Comparison of ENCODE assay signal across 9 mouse cellular contexts in the genomic region with DNA sequence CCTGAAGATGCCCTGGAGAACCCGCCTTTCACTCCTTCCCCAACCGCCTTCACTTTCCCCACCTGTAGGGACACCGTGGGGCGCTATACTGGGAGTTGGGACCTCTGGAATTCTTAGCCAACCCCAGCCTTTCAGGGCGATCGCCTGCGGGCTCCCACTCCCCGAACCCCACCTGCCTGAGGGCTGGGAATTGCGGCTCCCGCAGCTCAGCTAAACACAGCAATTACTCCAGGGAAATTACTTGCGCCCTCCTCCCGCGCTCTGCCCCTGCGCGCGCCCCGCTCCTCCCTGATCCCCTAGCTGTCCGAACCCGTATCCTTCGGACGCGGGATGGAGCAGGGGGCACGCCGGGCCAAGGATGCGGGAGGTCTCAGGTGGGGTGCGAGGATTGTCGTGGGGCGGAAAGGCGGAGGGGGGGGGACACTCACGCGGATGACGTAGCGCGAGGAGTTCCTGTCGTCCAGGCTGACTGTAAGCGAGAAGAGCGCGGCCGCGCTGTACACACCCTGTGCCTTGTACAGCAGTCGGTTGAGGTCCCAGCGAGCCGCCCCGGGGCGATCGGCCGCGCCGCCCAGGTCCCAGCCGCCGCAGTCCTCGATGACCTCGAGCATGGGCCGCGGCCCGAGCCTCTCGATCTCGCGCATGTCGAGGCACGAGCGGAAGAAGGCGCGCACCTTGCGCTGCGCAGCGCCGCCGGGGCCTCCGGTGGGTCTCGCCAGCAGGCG. TPM values are rescaled to one million over a fixed set of nuclear protein-coding genes. Genes with fewer than 3 reads are reported as not detected.
A peak's percentile ranks its signal among the peaks of the same experiment; 100 is the strongest.
DNase-seq lines count a peak whose midpoint lies in the region; ATAC-seq and TF ChIP-seq lines count a peak whose summit lies in the region.
"Had no signal": no experiment of that assay in that cellular context is flagged by ENCODE, and none has a peak within 500 bp of the region (broad histone marks: within the 10 kb centered on the region; RNA-seq: fewer than 3 reads in every experiment).

No protein-coding gene starts in this region.

- no peak for TF ChIP-seq POLR2A in limb, embryonic 14.5 days (IDR thresholded peaks at IDR 0.05; ENCODE audit: borderline replicate concordance, extremely low read depth, insufficient read depth, insufficient read length)
- TF ChIP-seq POLR2A in small intestine, adult 2 months (IDR thresholded peaks at IDR 0.05; ENCODE audit: low read depth, low read length): no peak

- WGBS in forebrain, embryonic 15.5 days: under 1% methylated on average over 70 of the region's 72 CpGs
- WGBS in limb, embryonic 14.5 days: 3% methylated on average over 45 of the region's 72 CpGs
- 3% methylated on average over 72 of the region's 72 CpGs for WGBS in small intestine, adult 2 months

- H3K27ac ChIP-seq in forebrain, embryonic 15.5 days (replicated peaks): no peak overlapping the region
- no peak overlapping the region for H3K27ac ChIP-seq in limb, embryonic 14.5 days (replicated peaks; ENCODE audit: low read depth, low read length)
- H3K27ac ChIP-seq in small intestine, adult 2 months (ENCODE audit: insufficient read depth, low read depth, low read length): no peak overlapping the region

- no peak for TF ChIP-seq CTCF in small intestine, adult 2 months (IDR thresholded peaks at IDR 0.05; ENCODE audit: extremely low read depth, insufficient read length, insufficient replicate concordance, low read depth, low read length)

- peak overlapping the region; percentile 29; the same call in 1 of the 2 replicates for H3K9ac ChIP-seq in forebrain, embryonic 15.5 days (replicated peaks)
- H3K9ac ChIP-seq in limb, embryonic 14.5 days (ENCODE audit: low read depth, low read length, severe bottlenecking): peak overlapping the region; percentile 41

- H3K27me3 ChIP-seq in megakaryocyte, embryonic 14.5 days (replicated peaks): peaks cover 99% of the 10 kb centered on the region
- peaks cover 85% of the 10 kb centered on the region for H3K27me3 ChIP-seq in forebrain, embryonic 15.5 days
- peaks cover 89% of the 10 kb centered on the region for H3K27me3 ChIP-seq in limb, embryonic 14.5 days (ENCODE audit: control insufficient read depth, insufficient read depth, low read length)
- H3K27me3 ChIP-seq in small intestine, adult 2 months (ENCODE audit: control insufficient read depth, insufficient read depth, low read length): peaks cover 56% of the 10 kb centered on the region

- no peaks in the 10 kb centered on the region; the same call in 1 of the 2 replicates for H3K9me3 ChIP-seq in megakaryocyte, embryonic 14.5 days
- H3K9me3 ChIP-seq in forebrain, embryonic 15.5 days: no peaks in the 10 kb centered on the region
- H3K9me3 ChIP-seq in limb, embryonic 14.5 days (ENCODE audit: control insufficient read depth, low read length): no peaks in the 10 kb centered on the region

- H3K4me1 ChIP-seq in megakaryocyte, embryonic 14.5 days: peaks cover 17% of the 10 kb centered on the region
- peaks cover 30% of the 10 kb centered on the region for H3K4me1 ChIP-seq in forebrain, embryonic 15.5 days
- H3K4me1 ChIP-seq in limb, embryonic 14.5 days (ENCODE audit: control insufficient read depth, insufficient read depth, low read length): peaks cover 10% of the 10 kb centered on the region; the same call in 1 of the 2 replicates
- H3K4me1 ChIP-seq in small intestine, adult 2 months (ENCODE audit: control insufficient read depth, insufficient read depth, insufficient read length, low read length): peaks cover 8% of the 10 kb centered on the region

- no peak for DNase-seq in limb, embryonic 14.5 days (ENCODE audit: low spot score)
- DNase-seq in layer of hippocampus, adult 18-20 months (ENCODE audit: low spot score in 2 of 2): no peak
- DNase-seq in left cerebral cortex, adult 8-10 months (ENCODE audit: low spot score in 2 of 2): no peak
- DNase-seq in lung, adult 18-20 months: no peak
- DNase-seq: adrenal gland, postnatal 36 days had no signal

- ATAC-seq in megakaryocyte, adult 5-6 weeks (ENCODE audit: poor library complexity, severe bottlenecking): no peak
- ATAC-seq in forebrain, embryonic 15.5 days (replicated peaks): 0 out of 2 replicates have a peak, but pooled peaks have one; percentile 18
- ATAC-seq in limb, embryonic 14.5 days (ENCODE audit: low FRiP score, low read depth): no peak

- peak overlapping the region; percentile 38 for H3K4me3 ChIP-seq in megakaryocyte, embryonic 14.5 days (replicated peaks)
- peak overlapping the region; percentile 47 for H3K4me3 ChIP-seq in forebrain, embryonic 15.5 days
- peak overlapping the region; percentile 40 for H3K4me3 ChIP-seq in limb, embryonic 14.5 days (replicated peaks; ENCODE audit: low read length)
- H3K4me3 ChIP-seq in small intestine, adult 2 months (ENCODE audit: low read depth, low read length): peak overlapping the region; percentile 46

- H3K4me2 ChIP-seq in forebrain, embryonic 15.5 days (replicated peaks): peak overlapping the region; percentile 68
- H3K4me2 ChIP-seq in limb, embryonic 14.5 days (replicated peaks; ENCODE audit: low read depth, low read length, severe bottlenecking): peak overlapping the region; percentile 57

- no peaks in the 10 kb centered on the region for H3K36me3 ChIP-seq in megakaryocyte, embryonic 14.5 days (replicated peaks; ENCODE audit: low read length)
- no peaks in the 10 kb centered on the region for H3K36me3 ChIP-seq in forebrain, embryonic 15.5 days
- H3K36me3 ChIP-seq in limb, embryonic 14.5 days (ENCODE audit: control insufficient read depth, insufficient read depth, low read length): no peaks in the 10 kb centered on the region
- H3K36me3 ChIP-seq in small intestine, adult 2 months (ENCODE audit: control insufficient read depth, insufficient read depth, low read length): no peaks in the 10 kb centered on the region

RNA-seq across cellular contexts. Expression of gene Ecel1, which starts 2.4 kb away (rescaled TPM):
- not detected in 2 replicates for polyA plus RNA-seq in megakaryocyte, embryonic 14.5 days (2012; ENCODE audit: insufficient read depth, low replicate concordance)
- total RNA-seq in megakaryocyte, adult 5-6 weeks (2015): not detected in 2 replicates
- not detected in 2 replicates for total RNA-seq in megakaryocyte, adult 5-6 weeks (2017)
- 19.4 and 21.1 TPM in 2 replicates for polyA plus RNA-seq in forebrain, embryonic 15.5 days (2015; fragmentation: Nextera tagmentation; extraction: Ambion mirVana)
- 1.4 and 2.0 TPM in 2 replicates for polyA plus RNA-seq in limb, embryonic 14.5 days (2012; rRNA removed)
- polyA plus RNA-seq in limb, embryonic 14.5 days (2014; fragmentation: Nextera tagmentation; extraction: Ambion mirVana): 0.61 and 1.0 TPM in 2 replicates
- 0.22 and 1.7 TPM in 2 replicates for polyA plus RNA-seq in small intestine, adult 2 months (2012; rRNA removed)
- total RNA-seq in layer of hippocampus, adult 18-20 months (2021): 1 to 10 TPM; 1.9 to 3.2 TPM
- total RNA-seq in left cerebral cortex, adult 8-10 months (2022): 10 to 100 TPM; 15.6 to 23.3 (median 17.4) TPM

RNA-seq across cellular contexts. Expression of gene Akp3, which starts 29.2 kb away (rescaled TPM):
- polyA plus RNA-seq in megakaryocyte, embryonic 14.5 days (2012; ENCODE audit: insufficient read depth, low replicate concordance): not detected in 2 replicates
- not detected in 2 replicates for total RNA-seq in megakaryocyte, adult 5-6 weeks (2015)
- total RNA-seq in megakaryocyte, adult 5-6 weeks (2017): not detected in 2 replicates
- polyA plus RNA-seq in forebrain, embryonic 15.5 days (2015; fragmentation: Nextera tagmentation; extraction: Ambion mirVana): not detected in 2 replicates
- 0.04 and 0.11 TPM in 2 replicates for polyA plus RNA-seq in limb, embryonic 14.5 days (2012; rRNA removed)
- not detected in 2 replicates for polyA plus RNA-seq in limb, embryonic 14.5 days (2014; fragmentation: Nextera tagmentation; extraction: Ambion mirVana)
- 13.5 and 5,678 TPM in 2 replicates for polyA plus RNA-seq in small intestine, adult 2 months (2012; rRNA removed)
- not detected for total RNA-seq in layer of hippocampus, adult 18-20 months (2021)
- total RNA-seq in left cerebral cortex, adult 8-10 months (2022): not detected
- total RNA-seq: adrenal gland, postnatal 36 days had no signal

RNA-seq across cellular contexts. Expression of gene Prss56, which starts 29.2 kb away (rescaled TPM):
- not detected in 2 replicates for polyA plus RNA-seq in megakaryocyte, embryonic 14.5 days (2012; ENCODE audit: insufficient read depth, low replicate concordance)
- total RNA-seq in megakaryocyte, adult 5-6 weeks (2015): not detected in 2 replicates
- total RNA-seq in megakaryocyte, adult 5-6 weeks (2017): not detected in 2 replicates
- polyA plus RNA-seq in forebrain, embryonic 15.5 days (2015; fragmentation: Nextera tagmentation; extraction: Ambion mirVana): 0.92 and 1.2 TPM in 2 replicates
- 0.17 and 0.18 TPM in 2 replicates for polyA plus RNA-seq in limb, embryonic 14.5 days (2012; rRNA removed)
- 0.22 TPM in 1 of 2 replicates, not detected in the other for polyA plus RNA-seq in limb, embryonic 14.5 days (2014; fragmentation: Nextera tagmentation; extraction: Ambion mirVana)
- polyA plus RNA-seq in small intestine, adult 2 months (2012; rRNA removed): not detected in 2 replicates
- total RNA-seq in layer of hippocampus, adult 18-20 months (2021): under 1 TPM in 1 of 2 experiments, not detected in 1; 0.15 TPM
- total RNA-seq in left cerebral cortex, adult 8-10 months (2022): 1 to 10 TPM; 1.8 to 4.2 (median 2.8) TPM
- total RNA-seq: adrenal gland, postnatal 36 days had no signal

RNA-seq across cellular contexts. Expression of gene Chrnd, which starts 36.5 kb away (rescaled TPM):
- not detected in 2 replicates for polyA plus RNA-seq in megakaryocyte, embryonic 14.5 days (2012; ENCODE audit: insufficient read depth, low replicate concordance)
- not detected in 2 replicates for total RNA-seq in megakaryocyte, adult 5-6 weeks (2015)
- total RNA-seq in megakaryocyte, adult 5-6 weeks (2017): not detected in 2 replicates
- polyA plus RNA-seq in forebrain, embryonic 15.5 days (2015; fragmentation: Nextera tagmentation; extraction: Ambion mirVana): not detected in 2 replicates
- polyA plus RNA-seq in limb, embryonic 14.5 days (2012; rRNA removed): 12.4 and 13.2 TPM in 2 replicates
- polyA plus RNA-seq in limb, embryonic 14.5 days (2014; fragmentation: Nextera tagmentation; extraction: Ambion mirVana): 3.6 and 6.2 TPM in 2 replicates
- 0.05 and 0.33 TPM in 2 replicates for polyA plus RNA-seq in small intestine, adult 2 months (2012; rRNA removed)
- total RNA-seq in layer of hippocampus, adult 18-20 months (2021): not detected
- total RNA-seq in left cerebral cortex, adult 8-10 months (2022): not detected
- total RNA-seq: adrenal gland, postnatal 36 days had no signal

RNA-seq across cellular contexts. Expression of gene Chrng, which starts 50.5 kb away (rescaled TPM):
- not detected in 2 replicates for polyA plus RNA-seq in megakaryocyte, embryonic 14.5 days (2012; ENCODE audit: insufficient read depth, low replicate concordance)
- total RNA-seq in megakaryocyte, adult 5-6 weeks (2015): not detected in 2 replicates
- not detected in 2 replicates for total RNA-seq in megakaryocyte, adult 5-6 weeks (2017)
- polyA plus RNA-seq in forebrain, embryonic 15.5 days (2015; fragmentation: Nextera tagmentation; extraction: Ambion mirVana): not detected in 2 replicates
- polyA plus RNA-seq in limb, embryonic 14.5 days (2012; rRNA removed): 44.7 and 50.8 TPM in 2 replicates
- polyA plus RNA-seq in limb, embryonic 14.5 days (2014; fragmentation: Nextera tagmentation; extraction: Ambion mirVana): 18.2 and 29.3 TPM in 2 replicates
- not detected in 2 replicates for polyA plus RNA-seq in small intestine, adult 2 months (2012; rRNA removed)
- total RNA-seq in layer of hippocampus, adult 18-20 months (2021): not detected
- not detected for total RNA-seq in left cerebral cortex, adult 8-10 months (2022)
- total RNA-seq: adrenal gland, postnatal 36 days had no signal

Comparison
In these comparisons a context has a peak if more than half of its experiments do, and no peak if none do; other contexts are left out.
1. RNA of gene Akp3, which starts 29.2 kb away (polyA plus RNA-seq): 13.5 to 5,678 TPM in small intestine, adult 2 months; 0.04 to 0.11 TPM in limb, embryonic 14.5 days, not detected in megakaryocyte, embryonic 14.5 days and not detected in forebrain, embryonic 15.5 days; every median in the first group is over 10 times any median in the second.
2. Peak in every context shown above with its lines, with median percentiles within 50 percentile points of each other: H3K4me3 ChIP-seq.